Mouse (Mus musculus) CH12.LX (cell line): ENCODE data around the gene Dkkl1.

Source experiments
- CTCF ChIP-seq, 2 experiments: IDR thresholded peaks in 1 of 2; conservative IDR thresholded peaks in 1 of 2; 2 replicates each; pipeline ENCODE4 v1.5.1; 2011 to 2012; ENCODE audit warnings: low read depth in 2 of 2, low read length in 2 of 2, improper control_type of control experiment in 1 of 2, inconsistent platforms in 1 of 2, mild to moderate bottlenecking in 1 of 2, moderate library complexity in 1 of 2
- E2F4 ChIP-seq: IDR thresholded peaks from 2 replicates; pipeline ENCODE4 v1.6.1; 2011; ENCODE audit warnings: low read depth, low read length, improper control_type of control experiment; ENCODE audit not compliant: insufficient replicate concordance
- IRF4 ChIP-seq: IDR thresholded peaks from 2 replicates; pipeline ENCODE4 v1.6.1; 2014; ENCODE audit warnings: low read depth, mild to moderate bottlenecking, inconsistent platforms, low read length, improper control_type of control experiment
- KAT2A ChIP-seq: IDR thresholded peaks from 2 replicates; pipeline ENCODE4 v1.6.1; 2012; ENCODE audit warnings: low read length, improper control_type of control experiment, inconsistent platforms; ENCODE audit not compliant: insufficient replicate concordance
- MAFK ChIP-seq: IDR thresholded peaks from 2 replicates; pipeline ENCODE4 v1.6.1; 2011; ENCODE audit warnings: low read length, improper control_type of control experiment; ENCODE audit not compliant: insufficient replicate concordance
- MAZ ChIP-seq: IDR thresholded peaks from 2 replicates; pipeline ENCODE4 v1.6.1; 2012; ENCODE audit warnings: low read depth, mild to moderate bottlenecking, inconsistent platforms, low read length, improper control_type of control experiment, moderate library complexity
- POLR2A ChIP-seq: IDR thresholded peaks from 2 replicates; pipeline ENCODE4 v1.6.1; 2011; ENCODE audit warnings: low read depth, mild to moderate bottlenecking, improper control_type of control experiment, low read length
- POLR2AphosphoS2 ChIP-seq: IDR thresholded peaks from 2 replicates; pipeline ENCODE4 v1.6.1; 2011; ENCODE audit warnings: low read depth, low read length, improper control_type of control experiment
- RAD21 ChIP-seq: IDR thresholded peaks from 2 replicates; pipeline ENCODE4 v1.6.1; 2011; ENCODE audit warnings: low read depth, mild to moderate bottlenecking, low read length, improper control_type of control experiment, moderate library complexity
- RCOR1 ChIP-seq: conservative IDR thresholded peaks from 2 replicates; pipeline ENCODE4 v1.6.1; 2012; ENCODE audit warnings: low read depth, mild to moderate bottlenecking, inconsistent platforms, low read length, improper control_type of control experiment
- USF1 ChIP-seq: IDR thresholded peaks from 2 replicates; pipeline ENCODE4 v1.6.1; 2014; ENCODE audit warnings: low read depth, mild to moderate bottlenecking, inconsistent platforms, low read length, improper control_type of control experiment
- USF2 ChIP-seq: conservative IDR thresholded peaks from 2 replicates; pipeline ENCODE4 v1.6.1; 2011; ENCODE audit warnings: low read depth, low read length, improper control_type of control experiment

DNA sequence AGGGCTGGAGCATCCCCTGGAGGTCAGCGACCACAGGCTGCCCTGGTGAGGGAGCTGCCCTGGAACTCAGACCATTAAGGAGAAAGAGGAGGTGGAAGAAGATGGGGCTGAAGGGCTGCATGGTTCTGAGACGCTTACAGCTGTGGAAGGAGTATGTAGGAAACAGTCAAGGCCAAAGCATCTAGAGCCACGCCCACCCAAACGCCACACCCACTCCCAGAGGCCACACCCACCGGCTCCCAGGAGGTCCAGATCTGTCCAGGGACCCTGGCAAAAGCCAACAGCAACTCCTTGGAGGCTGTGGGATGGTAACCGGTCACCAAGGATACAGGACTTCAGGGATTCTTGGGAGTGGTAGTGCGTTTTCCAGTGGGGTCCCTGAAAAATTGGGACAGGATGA, 33.4 kb downstream of the Dkkl1 start:
- TF ChIP-seq MAZ (no peak), RAD21 (no peak), CTCF (conservative IDR thresholded peaks at IDR 0.05 in 1 of 2, IDR thresholded peaks at IDR 0.05 in 1 of 2; ENCODE audit: low read depth in 2 of 2, low read length in 2 of 2) (no peak), MAFK (no peak), USF1 (no peak), RCOR1 (no peak), IRF4 (no peak), POLR2A (no peak), POLR2AphosphoS2 (no peak), USF2 (no peak), E2F4 (no peak), KAT2A (no peak)
